ENCODE assay signal across 9 mouse cellular contexts in genomic region chr16:76454741-76455465, GRCm38 (mm10).
DNase-seq lines count a peak whose midpoint lies in the region; ATAC-seq and TF ChIP-seq lines count a peak whose summit lies in the region.
"Had no signal": no experiment of that assay in that cellular context is flagged by ENCODE, and none has a peak within 500 bp of the region (broad histone marks: within the 10 kb centered on the region; RNA-seq: fewer than 3 reads in every experiment).

No protein-coding gene starts in this region.

- H3K4me1 ChIP-seq in heart, embryonic 10.5 days, result peaks cover 12% of the 10 kb centered on the region

- no peaks in the 10 kb centered on the region for H3K27me3 ChIP-seq in heart, embryonic 10.5 days (ENCODE audit: insufficient read depth, poor library complexity, severe bottlenecking)
- no peaks in the 10 kb centered on the region for H3K27me3 ChIP-seq in Patski

- TF ChIP-seq CTCF in Patski (IDR thresholded peaks at IDR 0.05), result no peak

- CTCF ChIA-PET in Patski (lab: Charles Lee), result interaction anchor here (1.1 to 1.4 kb wide), 4 partner anchors 9 to 14 kb away, joined by 3 read pairs; no protein-coding TSS in a partner anchor

- no peak overlapping the region for H3K4me3 ChIP-seq in heart, embryonic 10.5 days

- no peaks in the 10 kb centered on the region for H3K36me3 ChIP-seq in heart, embryonic 10.5 days

- in situ Hi-C loops in Patski (cut with MboI; ENCODE audit: low pct_unique_long_range_greater_than_20kb), result no loop called here

- WGBS in heart, embryonic 10.5 days, result 83% methylated on average over 17 of the region's 17 CpGs

- POLR2A ChIA-PET in Patski (lab: Charles Lee), result no interaction called here

- H3K9me3 ChIP-seq in heart, embryonic 10.5 days, result peaks cover 4% of the 10 kb centered on the region; the same call in 1 of the 2 replicates

- no peak overlapping the region for H3K27ac ChIP-seq in heart, embryonic 10.5 days
- H3K27ac ChIP-seq: hindbrain, postnatal 0 days had no signal

- peak; percentile 91 for DNase-seq in heart, adult 11 months
- DNase-seq in heart, embryonic 10.5 days (ENCODE audit: low spot score), result no peak
- DNase-seq in Patski (ENCODE audit: low read depth, low spot score), result peak; percentile 39
- peak; percentile 91 for DNase-seq in kidney, postnatal 14 days
- DNase-seq in lung, postnatal 14 days, result peak; percentile 40
- DNase-seq in embryo, embryonic 10.5 days (ENCODE audit: low spot score), result no peak
- no peak for DNase-seq in spleen, postnatal 14 days (ENCODE audit: low spot score in 2 of 2)

- peak; percentile 71 for ATAC-seq in Patski
- ATAC-seq in monocyte, adult 5-6 weeks (replicated peaks; ENCODE audit: insufficient number of reproducible peaks, low FRiP score, low TSS enrichment, poor library complexity, severe bottlenecking), result no peak
- ATAC-seq: hindbrain, postnatal 0 days had no signal

Comparison
In these comparisons a context has a peak if more than half of its experiments do, and no peak if none do; other contexts are left out.
1. DNase-seq: peak in heart, adult 11 months (single experiment), Patski (single experiment), kidney, postnatal 14 days (single experiment) and lung, postnatal 14 days (single experiment); none in heart, embryonic 10.5 days (single experiment), embryo, embryonic 10.5 days (single experiment) and spleen, postnatal 14 days (0 of 2).